Mouse (Mus musculus) midbrain, embryonic 16.5 days (tissue): ENCODE data around the gene Phf19. TPM values are rescaled to one million over a fixed set of nuclear protein-coding genes. Genes with fewer than 3 reads are reported as not detected.

Source experiments
- ATAC-seq: fragments of 200-750 bp; cut with Nextera tagmentation; 2 replicates; pipeline ENCODE4 v1.8.0; 2017; ENCODE audit warnings: moderate TSS enrichment
- H3K27ac ChIP-seq: fragments of 300-500 bp; sonication (generic); 2 replicates; pipeline ENCODE4 v1.5.1; 2014; ENCODE audit warnings: mild to moderate bottlenecking, low read length, mixed read lengths
- H3K27me3 ChIP-seq: fragments of 300-500 bp; sonication (generic); 2 replicates; pipeline ENCODE4 v1.6.1; 2014; ENCODE audit warnings: low read depth, low read length, mixed read lengths; ENCODE audit not compliant: control insufficient read depth, insufficient read depth
- H3K36me3 ChIP-seq: fragments of 300-500 bp; sonication (generic); 2 replicates; pipeline ENCODE4 v1.6.1; 2014; ENCODE audit warnings: mild to moderate bottlenecking, low read length, moderate library complexity, mixed read lengths; ENCODE audit not compliant: control insufficient read depth, insufficient read depth
- H3K4me1 ChIP-seq: fragments of 300-500 bp; sonication (generic); 2 replicates; pipeline ENCODE4 v1.6.1; 2014; ENCODE audit warnings: mild to moderate bottlenecking, low read length, mixed read lengths; ENCODE audit not compliant: control insufficient read depth, insufficient read depth
- H3K4me2 ChIP-seq: fragments of 300-500 bp; sonication (generic); 2 replicates; pipeline ENCODE4 v1.6.1; 2014; ENCODE audit warnings: mild to moderate bottlenecking, low read length, mixed read lengths
- H3K4me3 ChIP-seq: fragments of 300-500 bp; sonication (generic); 2 replicates; pipeline ENCODE4 v1.5.1; 2014; ENCODE audit warnings: low read depth, mild to moderate bottlenecking, low read length, moderate library complexity, mixed read lengths
- H3K9ac ChIP-seq: fragments of 300-500 bp; sonication (generic); 2 replicates; pipeline ENCODE4 v1.6.1; 2014; ENCODE audit warnings: low read depth, low read length, mixed read lengths
- H3K9me3 ChIP-seq: fragments of 300-500 bp; sonication (generic); replicated peaks from 2 replicates; pipeline ENCODE4 v1.6.1; 2014; ENCODE audit warnings: mild to moderate bottlenecking, low read length, mixed read lengths; ENCODE audit not compliant: control insufficient read depth, poor library complexity, severe bottlenecking
- WGBS: fragments of 180-500 bp; shearing (Covaris S2); extraction: QIAGEN DNeasy Blood & Tissue Kit; methylation state at CpG from one replicate; pipeline ENCODE4 v1.1.7; 2014; 5-methylcytosine and 5-hydroxymethylcytosine counted together
- polyA plus RNA-seq: library from polyadenylated mRNA; unstranded; fragments of >200 nt; fragmentation: Nextera tagmentation; extraction: Ambion mirVana; gene quantifications from 2 replicates; pipeline ENCODE4 v1.2.1, GENCODE M21; 2015

Gene Phf19
- polyA plus RNA-seq, 1 experiment from 2014 or later: 1.4 TPM

GRCm38 (mm10) chr2:34857728-34858127 is 56.1 kb downstream of the Phf19 start:
- peaks cover 66% of the 10 kb centered on the region for H3K36me3 ChIP-seq
- no peak for ATAC-seq
- no peak overlapping the region for H3K9ac ChIP-seq
- no peak overlapping the region for H3K27ac ChIP-seq
- no peaks in the 10 kb centered on the region for H3K27me3 ChIP-seq
- H3K4me2 ChIP-seq: no peak overlapping the region
- no peak overlapping the region for H3K4me3 ChIP-seq
- no peaks in the 10 kb centered on the region for H3K9me3 ChIP-seq
- WGBS: 95% methylated on average over 8 of the region's 8 CpGs
- H3K4me1 ChIP-seq: no peaks in the 10 kb centered on the region

GRCm38 (mm10) chr2:34855265-34855664 is 58.6 kb downstream of the Phf19 start:
- ATAC-seq: no peak
- Histone ChIP-seq H3K36me3 (peaks cover 70% of the 10 kb centered on the region), H3K4me2 (no peak overlapping the region), H3K4me1 (no peaks in the 10 kb centered on the region), H3K27me3 (no peaks in the 10 kb centered on the region), H3K4me3 (no peak overlapping the region), H3K9me3 (no peaks in the 10 kb centered on the region), H3K9ac (no peak overlapping the region), H3K27ac (no peak overlapping the region)
- 84% methylated on average over 4 of the region's 4 CpGs for WGBS

GRCm38 (mm10) chr2:34847702-34848101 is 66.1 kb downstream of the Phf19 start:
- no peaks in the 10 kb centered on the region for H3K4me1 ChIP-seq
- no peaks in the 10 kb centered on the region for H3K9me3 ChIP-seq
- no peak overlapping the region for H3K4me3 ChIP-seq
- 100% methylated on average over 1 of the region's 1 CpGs for WGBS
- H3K4me2 ChIP-seq: no peak overlapping the region
- H3K27me3 ChIP-seq: no peaks in the 10 kb centered on the region
- H3K27ac ChIP-seq: no peak overlapping the region
- no peak overlapping the region for H3K9ac ChIP-seq
- no peak for ATAC-seq
- H3K36me3 ChIP-seq: peaks cover 14% of the 10 kb centered on the region

Other genes with a start within 250 kb of the Phf19 start
- gene Gapvd1, start 158.8 kb downstream of the Phf19 start, polyA plus RNA-seq: 107 and 113 TPM in 2 replicates
- 420 and 450 TPM in 2 replicates for gene Hspa5, start 142.1 kb downstream of the Phf19 start, polyA plus RNA-seq
- gene Rabepk, start 114.1 kb downstream of the Phf19 start, polyA plus RNA-seq: 24.5 and 27.4 TPM in 2 replicates
- gene Fbxw2, start 87.7 kb downstream of the Phf19 start, polyA plus RNA-seq: 102 and 106 TPM in 2 replicates
- gene Gm34653, start 81.0 kb downstream of the Phf19 start, polyA plus RNA-seq: not detected in 2 replicates
- 0.26 and 0.28 TPM in 2 replicates for gene Cutal, start 39.6 kb downstream of the Phf19 start, polyA plus RNA-seq
- gene Psmd5, start 39.1 kb downstream of the Phf19 start, polyA plus RNA-seq: 98.8 and 110 TPM in 2 replicates
- 2.8 and 4.9 TPM in 2 replicates for gene Traf1, start 47.7 kb upstream of the Phf19 start, polyA plus RNA-seq
- gene Hc, start 147.4 kb upstream of the Phf19 start, polyA plus RNA-seq: 1.1 TPM in 2 replicates
- gene AI182371, start 187.5 kb upstream of the Phf19 start, polyA plus RNA-seq: 0.41 and 0.80 TPM in 2 replicates
- gene Cntrl, start 195.5 kb upstream of the Phf19 start, polyA plus RNA-seq: 10.6 TPM in 2 replicates